Mouse (Mus musculus) liver, postnatal 0 days (tissue): ENCODE measurements at regions not wholly inside any gene's neighbourhood (a gene's known extent, or its start where the extent isn't known, plus 50 kb on each side); places are given as distances from the start of the nearest gene placed in this dataset.

Experiments
- CTCF ChIP-seq: sonication (generic); IDR thresholded peaks from 2 replicates; pipeline ENCODE4 v1.5.1; 2016; ENCODE audit warnings: antibody characterized with exemption, low read depth
- EP300 ChIP-seq: IDR thresholded peaks from 2 replicates; pipeline ENCODE4 v1.6.1; 2016; ENCODE audit warnings: antibody characterized with exemption, low read depth, mild to moderate bottlenecking

DNA sequence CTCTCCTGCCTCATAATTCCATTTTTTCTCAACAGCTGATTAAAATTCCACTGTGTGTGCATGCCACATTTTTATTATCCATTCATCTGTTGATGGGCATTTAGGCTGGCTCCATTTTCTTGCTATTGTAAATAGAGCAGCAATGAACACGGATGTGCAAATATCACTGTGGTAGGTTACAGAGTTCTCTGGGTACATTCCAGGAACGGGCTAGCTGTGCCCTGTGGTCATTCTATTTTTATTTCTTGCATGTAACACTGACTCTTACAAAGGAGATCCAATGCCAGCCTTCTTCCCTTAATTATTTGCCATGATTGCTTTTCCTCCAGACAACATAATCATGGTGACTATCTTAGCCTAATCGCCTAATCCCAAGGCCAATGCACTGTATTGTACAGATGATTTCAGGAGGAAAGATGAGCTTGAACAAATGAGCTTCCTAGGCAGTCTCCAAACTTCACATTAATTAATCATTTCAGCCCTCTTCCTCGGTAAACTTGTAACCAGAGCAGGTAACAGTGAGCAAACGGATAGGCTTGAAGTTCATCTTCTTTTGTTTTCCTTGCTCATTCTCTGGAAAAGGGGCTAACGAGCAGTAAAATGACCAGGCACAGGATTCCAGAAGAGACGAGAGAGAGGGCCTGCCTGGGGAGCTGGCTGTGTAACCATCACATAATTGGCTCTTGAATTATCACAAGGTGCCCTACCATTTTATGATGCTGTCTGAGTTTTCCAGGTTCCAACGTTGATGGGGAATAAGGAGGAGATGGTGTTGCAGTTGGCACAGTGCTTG is 77.6 kb upstream of the Ppp2r3a start:
- TF ChIP-seq EP300 (no peak), CTCF (no peak)
